Mouse (Mus musculus): ENCODE data around the gene Caskin1. TPM values are rescaled to one million over a fixed set of nuclear protein-coding genes. Genes with fewer than 3 reads are reported as not detected.

Caskin1 gene
- polyA plus RNA-seq (2012; fragmentation: generic; extraction: Trizol), result under 1 TPM; 0.26 to 0.51 TPM

GRCm38 (mm10) chr17:24488186-24488661, at the start of gene Caskin1:
Gene Caskin1, plus strand, starts transcription at chr17:24488601.

GRCm38 (mm10) chr17:24442632-24443155, 45.7 kb upstream of the Caskin1 start, which contains the start of gene Dnase1l2:
Gene Dnase1l2, minus strand, starts transcription at chr17:24443105.

GRCm38 (mm10) chr17:24469910-24470602, 18.3 kb upstream of the Caskin1 start, which contains the start of the genes E4f1 and Pgp:
Gene E4f1, minus strand, starts transcription at chr17:24470313.
Gene Pgp, plus strand, starts transcription at chr17:24470392.

GRCm38 (mm10) chr17:24473612-24474275, 14.7 kb upstream of the Caskin1 start, which contains the start of gene Bricd5:
Gene Bricd5, plus strand, starts transcription at chr17:24473884.

GRCm38 (mm10) chr17:24478663-24479380, 9.6 kb upstream of the Caskin1 start, which contains the start of gene Mlst8:
Gene Mlst8, minus strand, starts transcription at chr17:24479078.

GRCm38 (mm10) chr17:24527723-24528559, 39.5 kb downstream of the Caskin1 start, which contains the start of gene Traf7:
Gene Traf7, minus strand, starts transcription at chr17:24527938.

GRCm38 (mm10) chr17:24534160-24534718, 45.8 kb downstream of the Caskin1 start, which contains the start of gene Rab26:
Gene Rab26, minus strand, starts transcription at chr17:24534210.

GRCm38 (mm10) chr17:24549618-24550415, 61.4 kb downstream of the Caskin1 start, which contains the start of gene Pkd1:
Gene Pkd1, plus strand, starts transcription at chr17:24549834.

Other genes starting within 250 kb of the Caskin1 start
- 10 to 100 TPM; 28.1 to 29.1 TPM for gene Ccnf, start 237.1 kb upstream of the Caskin1 start, polyA plus RNA-seq (2012; fragmentation: generic; extraction: Trizol)
- gene Abca17, start 137.5 kb upstream of the Caskin1 start, polyA plus RNA-seq (2012; fragmentation: generic; extraction: Trizol), result under 1 TPM in 1 of 2 experiments, not detected in 1; 0.01 TPM
- gene Abca3, start 136.7 kb upstream of the Caskin1 start, polyA plus RNA-seq (2012; fragmentation: generic; extraction: Trizol), result 10 to 100 TPM in 1 of 2 experiments, 1 to 10 TPM in 1; 2.9 to 15.9 TPM
- gene Rnps1, start 74.0 kb upstream of the Caskin1 start, polyA plus RNA-seq (2012; fragmentation: generic; extraction: Trizol), result 10 to 100 TPM; 74.1 to 82.9 TPM
- 100 to 1,000 TPM in 1 of 2 experiments, 10 to 100 TPM in 1; 64.8 to 150 TPM for gene Eci1, start 62.0 kb upstream of the Caskin1 start, polyA plus RNA-seq (2012; fragmentation: generic; extraction: Trizol)
- 1 to 10 TPM in 1 of 2 experiments, under 1 TPM in 1; 0.20 to 3.1 TPM for gene Dnase1l2, start 45.5 kb upstream of the Caskin1 start, polyA plus RNA-seq (2012; fragmentation: generic; extraction: Trizol)
- gene E4f1, start 18.3 kb upstream of the Caskin1 start, polyA plus RNA-seq (2012; fragmentation: generic; extraction: Trizol), result 10 to 100 TPM in 1 of 2 experiments, 1 to 10 TPM in 1; 9.2 to 27.4 TPM
- gene Pgp, start 18.2 kb upstream of the Caskin1 start, polyA plus RNA-seq (2012; fragmentation: generic; extraction: Trizol), result 10 to 100 TPM; 31.3 to 84.9 TPM
- gene Bricd5, start 14.7 kb upstream of the Caskin1 start, polyA plus RNA-seq (2012; fragmentation: generic; extraction: Trizol), result under 1 TPM; 0.07 to 0.13 TPM
- 10 to 100 TPM; 11.5 to 32.9 TPM for gene Mlst8, start 9.5 kb upstream of the Caskin1 start, polyA plus RNA-seq (2012; fragmentation: generic; extraction: Trizol)
- gene Traf7, start 39.3 kb downstream of the Caskin1 start, polyA plus RNA-seq (2012; fragmentation: generic; extraction: Trizol), result 100 to 1,000 TPM in 1 of 2 experiments, 10 to 100 TPM in 1; 68.5 to 103 TPM
- gene Rab26, start 45.6 kb downstream of the Caskin1 start, polyA plus RNA-seq (2012; fragmentation: generic; extraction: Trizol), result under 1 TPM; 0.11 to 0.22 TPM
- 10 to 100 TPM in 1 of 2 experiments, 1 to 10 TPM in 1; 6.9 to 98.9 TPM for gene Pkd1, start 61.2 kb downstream of the Caskin1 start, polyA plus RNA-seq (2012; fragmentation: generic; extraction: Trizol)
- 100 to 1,000 TPM in 1 of 2 experiments, 10 to 100 TPM in 1; 78.3 to 110 TPM for gene Tsc2, start 144.0 kb downstream of the Caskin1 start, polyA plus RNA-seq (2012; fragmentation: generic; extraction: Trizol)
- 10 to 100 TPM; 27.3 to 51.1 TPM for gene Nthl1, start 144.1 kb downstream of the Caskin1 start, polyA plus RNA-seq (2012; fragmentation: generic; extraction: Trizol)
- 10 to 100 TPM in 1 of 2 experiments, 1 to 10 TPM in 1; 2.8 to 26.5 TPM for gene Slc9a3r2, start 161.7 kb downstream of the Caskin1 start, polyA plus RNA-seq (2012; fragmentation: generic; extraction: Trizol)
- gene Npw, start 169.9 kb downstream of the Caskin1 start, polyA plus RNA-seq (2012; fragmentation: generic; extraction: Trizol), result not detected
- gene Zfp598, start 181.1 kb downstream of the Caskin1 start, polyA plus RNA-seq (2012; fragmentation: generic; extraction: Trizol), result 10 to 100 TPM; 14.9 to 24.2 TPM
- under 1 TPM; 0.14 to 0.27 TPM for gene Syngr3, start 201.4 kb downstream of the Caskin1 start, polyA plus RNA-seq (2012; fragmentation: generic; extraction: Trizol)
- 10 to 100 TPM; 40.0 to 84.5 TPM for gene Gfer, start 207.6 kb downstream of the Caskin1 start, polyA plus RNA-seq (2012; fragmentation: generic; extraction: Trizol)
- gene Noxo1, start 207.6 kb downstream of the Caskin1 start, polyA plus RNA-seq (2012; fragmentation: generic; extraction: Trizol), result 1 to 10 TPM; 1.9 to 6.3 TPM
- gene Tbl3, start 219.1 kb downstream of the Caskin1 start, polyA plus RNA-seq (2012; fragmentation: generic; extraction: Trizol), result 100 to 1,000 TPM in 1 of 2 experiments, 10 to 100 TPM in 1; 28.8 to 116 TPM
- 1 to 10 TPM; 2.0 to 2.2 TPM for gene Rnf151, start 229.5 kb downstream of the Caskin1 start, polyA plus RNA-seq (2012; fragmentation: generic; extraction: Trizol)
- gene Rps2, start 229.5 kb downstream of the Caskin1 start, polyA plus RNA-seq (2012; fragmentation: generic; extraction: Trizol), result 100 to 1,000 TPM; 451 to 471 TPM
- 100 to 1,000 TPM; 438 to 576 TPM for gene Ndufb10, start 235.9 kb downstream of the Caskin1 start, polyA plus RNA-seq (2012; fragmentation: generic; extraction: Trizol)
- gene Rpl3l, start 239.2 kb downstream of the Caskin1 start, polyA plus RNA-seq (2012; fragmentation: generic; extraction: Trizol), result not detected
- 100 to 1,000 TPM in 1 of 2 experiments, 10 to 100 TPM in 1; 99.5 to 155 TPM for gene Msrb1, start 248.0 kb downstream of the Caskin1 start, polyA plus RNA-seq (2012; fragmentation: generic; extraction: Trizol)

All from C3H10T1/2 (cell line).